Mouse (Mus musculus) C2C12 (cell line): ENCODE results near the gene Lefty1. TPM values are rescaled to one million over a fixed set of nuclear protein-coding genes. Genes with fewer than 3 reads are reported as not detected.

ENCODE experiments used
- H3K27me3 ChIP-seq: one replicate; pipeline ENCODE4 v1.6.1; 2011; ENCODE audit not compliant: control insufficient read depth, insufficient read depth, insufficient read length
- H3K36me3 ChIP-seq: one replicate; pipeline ENCODE4 v1.6.1; 2011; ENCODE audit not compliant: control insufficient read depth, insufficient read depth
- H3K4me3 ChIP-seq: one replicate; pipeline ENCODE4 v1.5.1; 2011; ENCODE audit warnings: mild to moderate bottlenecking, control low read depth; ENCODE audit not compliant: poor library complexity, insufficient read depth, severe bottlenecking
- H3K79me2 ChIP-seq: one replicate; pipeline ENCODE4 v1.6.1; 2011; ENCODE audit not compliant: control insufficient read depth, insufficient read depth
- H3K79me3 ChIP-seq: one replicate; pipeline ENCODE4 v1.6.1; 2011; ENCODE audit warnings: low read depth, control low read depth
- H3ac ChIP-seq: one replicate; pipeline ENCODE3; 2011; ENCODE audit warnings: low read depth; ENCODE audit not compliant: control insufficient read depth, insufficient read length
- CEBPB ChIP-seq: IDR thresholded peaks from one replicate; pipeline ENCODE4 v1.6.1; 2011; ENCODE audit warnings: low read depth, mild to moderate bottlenecking, control low read depth, moderate library complexity
- CTCF ChIP-seq: IDR thresholded peaks from one replicate; pipeline ENCODE4 v1.5.1; 2011; ENCODE audit not compliant: control insufficient read depth, insufficient read depth, insufficient read length
- FOSL1 ChIP-seq: IDR thresholded peaks from one replicate; pipeline ENCODE4 v1.8.0; 2011; ENCODE audit warnings: mild to moderate bottlenecking, low read length; ENCODE audit not compliant: poor library complexity, insufficient read depth, severe bottlenecking
- MAX ChIP-seq: IDR thresholded peaks from one replicate; pipeline ENCODE4 v1.6.1; 2011; ENCODE audit warnings: mild to moderate bottlenecking, control low read depth
- MYOD1 ChIP-seq: IDR thresholded peaks from one replicate; pipeline ENCODE4 v1.6.1; 2011; ENCODE audit warnings: low read depth; ENCODE audit not compliant: control insufficient read depth, insufficient read length
- MYOG ChIP-seq: IDR thresholded peaks from one replicate; pipeline ENCODE4 v1.6.1; 2011; ENCODE audit not compliant: control insufficient read depth, insufficient read length; ENCODE audit errors: extremely low read depth
- USF1 ChIP-seq: IDR thresholded peaks from one replicate; pipeline ENCODE4 v1.6.1; 2011; ENCODE audit warnings: low read depth, mild to moderate bottlenecking, control low read depth, moderate library complexity
- polyA plus RNA-seq: library from polyadenylated mRNA; unstranded; fragments of >200 nt; fragmentation: generic; extraction: Trizol; gene quantifications from one replicate; pipeline ENCODE4 v1.2.1, GENCODE M21; 2012; ENCODE audit warnings: missing spikeins

Lefty1 gene
- polyA plus RNA-seq, 1 experiment = 2.1 TPM

DNA sequence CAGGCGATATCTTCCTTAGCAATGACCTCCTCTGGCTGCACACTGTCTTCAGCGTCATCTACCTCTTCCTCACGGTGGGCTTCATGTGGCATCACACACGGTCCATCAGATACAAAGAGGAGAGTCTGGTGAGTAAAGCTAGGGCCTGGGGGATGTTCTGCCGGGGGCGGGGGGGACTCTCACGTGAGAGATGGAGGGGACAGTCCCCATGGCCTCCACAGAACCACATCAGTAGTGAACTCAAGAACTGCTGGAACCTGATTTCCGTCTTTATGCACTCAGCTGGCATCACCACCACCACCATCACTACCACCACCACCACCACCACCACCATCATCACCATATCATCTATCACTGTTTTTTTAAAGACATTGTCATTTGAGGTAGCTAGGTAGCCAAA, 21.6 kb downstream of the Lefty1 start:
- Histone ChIP-seq H3K79me2 (no peaks in the 10 kb centered on the region), H3K36me3 (peaks cover 74% of the 10 kb centered on the region), H3ac (no peak overlapping the region), H3K27me3 (no peaks in the 10 kb centered on the region), H3K4me3 (no peak overlapping the region), H3K79me3 (no peaks in the 10 kb centered on the region)
- TF ChIP-seq CTCF = no peak
- no peak for TF ChIP-seq FOSL1
- no peak for TF ChIP-seq USF1
- TF ChIP-seq MYOD1 = no peak
- no peak for TF ChIP-seq MYOG
- TF ChIP-seq CEBPB = no peak
- TF ChIP-seq MAX = no peak

- H3K27me3 ChIP-seq = no peaks in the 10 kb centered on the region
- no peak overlapping the region for H3K4me3 ChIP-seq
- H3ac ChIP-seq = no peak overlapping the region
- no peaks in the 10 kb centered on the region for H3K79me2 ChIP-seq
- TF ChIP-seq CEBPB (no peak), CTCF (no peak), USF1 (no peak), MYOD1 (no peak), MYOG (no peak), MAX (no peak), FOSL1 (no peak)
- H3K79me3 ChIP-seq = no peaks in the 10 kb centered on the region
- H3K36me3 ChIP-seq = peaks cover 76% of the 10 kb centered on the region
These were observed 22.2 kb downstream of the Lefty1 start for GRCm38 (mm10) chr1:180956973-180957381.

DNA sequence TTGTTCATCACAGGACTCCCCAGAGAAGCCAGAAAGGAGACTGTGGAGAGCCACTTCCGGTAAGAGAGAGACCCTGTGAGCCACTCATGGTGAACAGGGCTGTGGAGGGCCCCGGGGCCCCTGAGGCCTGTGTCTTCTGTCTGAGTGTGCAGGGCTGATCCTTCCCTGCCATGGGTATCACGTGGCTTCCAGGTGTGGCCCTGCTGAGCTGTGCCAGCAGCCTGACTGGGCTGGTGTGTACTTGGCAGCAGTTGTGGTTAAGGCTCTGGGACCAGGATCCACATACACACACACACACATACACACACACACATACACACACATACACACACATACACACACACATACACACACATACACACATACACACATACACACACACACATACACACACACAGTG, 23.2 kb downstream of the Lefty1 start:
- Histone ChIP-seq H3ac (no peak overlapping the region), H3K79me3 (no peaks in the 10 kb centered on the region), H3K79me2 (no peaks in the 10 kb centered on the region), H3K36me3 (peaks cover 75% of the 10 kb centered on the region), H3K4me3 (no peak overlapping the region), H3K27me3 (no peaks in the 10 kb centered on the region)
- TF ChIP-seq CEBPB = no peak

DNA sequence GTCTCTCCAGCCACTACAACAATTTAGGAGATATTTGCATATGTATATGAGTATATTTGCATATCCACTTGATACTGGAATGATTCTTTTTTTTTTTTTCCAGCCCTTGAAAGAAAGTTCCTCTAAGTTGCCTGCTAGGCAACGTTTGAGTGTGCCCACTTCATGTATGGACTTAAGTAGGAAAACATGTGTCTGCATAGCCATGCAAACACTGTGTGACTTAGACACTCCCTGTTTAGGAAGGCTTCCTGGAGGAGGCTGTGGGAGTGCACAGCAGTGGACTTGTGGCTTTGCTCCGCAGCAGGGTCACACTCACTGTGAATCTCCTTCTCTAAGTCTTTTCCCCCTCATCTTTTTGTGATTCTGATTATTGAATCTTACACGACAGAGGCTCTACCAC, 24.0 kb downstream of the Lefty1 start:
- Histone ChIP-seq H3K27me3 (no peaks in the 10 kb centered on the region), H3K36me3 (peaks cover 76% of the 10 kb centered on the region), H3K79me3 (no peaks in the 10 kb centered on the region), H3K79me2 (no peaks in the 10 kb centered on the region), H3ac (no peak overlapping the region), H3K4me3 (no peak overlapping the region)
- TF ChIP-seq USF1 (no peak), MYOG (no peak), MYOD1 (no peak), FOSL1 (no peak), CEBPB (no peak), CTCF (no peak), MAX (no peak)

GRCm38 (mm10) chr1:180965786-180966185, 31.0 kb downstream of the Lefty1 start:
- no peaks in the 10 kb centered on the region for H3K79me3 ChIP-seq
- TF ChIP-seq FOSL1 = no peak
- no peak for TF ChIP-seq CTCF
- TF ChIP-seq USF1 = no peak
- no peak for TF ChIP-seq MYOD1
- no peak for TF ChIP-seq CEBPB
- no peak for TF ChIP-seq MAX
- TF ChIP-seq MYOG = no peak
- no peaks in the 10 kb centered on the region for H3K27me3 ChIP-seq
- H3ac ChIP-seq = no peak overlapping the region
- no peaks in the 10 kb centered on the region for H3K79me2 ChIP-seq
- H3K4me3 ChIP-seq = no peak overlapping the region
- peaks cover 78% of the 10 kb centered on the region for H3K36me3 ChIP-seq

DNA sequence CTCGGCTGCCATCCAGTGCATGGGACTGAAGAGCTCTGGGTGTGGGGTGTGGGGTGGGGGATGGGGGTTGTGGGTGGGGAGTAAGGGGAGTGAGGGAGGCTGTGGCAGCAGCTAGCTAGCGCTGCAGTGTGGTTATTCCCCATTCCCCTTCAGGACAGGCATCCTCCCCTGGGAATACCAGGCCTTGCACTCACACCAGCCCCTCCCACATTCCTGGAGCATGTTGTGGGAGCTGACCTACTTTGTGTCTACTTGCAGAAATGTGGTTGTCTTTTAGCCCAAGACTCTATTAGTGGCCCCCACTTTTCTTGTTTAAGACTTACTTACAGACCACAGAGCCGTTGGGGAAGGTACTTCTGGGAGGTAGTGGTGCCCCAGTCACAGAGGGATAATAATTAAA, 31.7 kb downstream of the Lefty1 start:
- Histone ChIP-seq H3ac (no peak overlapping the region), H3K27me3 (no peaks in the 10 kb centered on the region), H3K36me3 (peaks cover 80% of the 10 kb centered on the region)

More for the DNA sequence above, 31.7 kb downstream of the Lefty1 start:
- H3K79me3 ChIP-seq = no peaks in the 10 kb centered on the region
- H3K4me3 ChIP-seq = no peak overlapping the region
- TF ChIP-seq FOSL1 = no peak
- peak; percentile 46 for TF ChIP-seq MAX
- H3K79me2 ChIP-seq = no peaks in the 10 kb centered on the region
